Mouse (Mus musculus): Measurements from ENCODE around the gene Wnk2.
"Not testable (repeated sequence)": the region's sequence is repeated elsewhere in the genome, so short reads cannot be mapped to it uniquely, and the experiment has no call there.

Gene Wnk2

GRCm38 (mm10) chr13:49090176-49090575 is 57.6 kb downstream of the Wnk2 start:
- DNase-seq (ENCODE audit: low spot score) = no peak

- DNase-seq (ENCODE audit: low spot score) = no peak
Observed at GRCm38 (mm10) chr13:49088874-49089273, 58.9 kb downstream of the Wnk2 start.

- DNase-seq (ENCODE audit: low spot score) = no peak
Observed at GRCm38 (mm10) chr13:49087420-49087819, 60.4 kb downstream of the Wnk2 start.

- no peak for DNase-seq (ENCODE audit: low spot score)
Observed at GRCm38 (mm10) chr13:49086431-49086830, 61.4 kb downstream of the Wnk2 start.

- DNase-seq (ENCODE audit: low spot score) = no peak
Observed at GRCm38 (mm10) chr13:49085211-49085610, 62.6 kb downstream of the Wnk2 start.

- DNase-seq (ENCODE audit: low spot score) = no peak
Observed at GRCm38 (mm10) chr13:49084781-49085180, 63.0 kb downstream of the Wnk2 start.

GRCm38 (mm10) chr13:49083941-49084340 is 63.9 kb downstream of the Wnk2 start:
- peak; percentile 37 for DNase-seq (ENCODE audit: low spot score)

GRCm38 (mm10) chr13:49082151-49082879 is 65.5 kb downstream of the Wnk2 start:
- DNase-seq (ENCODE audit: low spot score) = peak; percentile 86

GRCm38 (mm10) chr13:49076196-49076595 is 71.6 kb downstream of the Wnk2 start:
- DNase-seq (ENCODE audit: low spot score) = no peak

- no peak for DNase-seq (ENCODE audit: low spot score)
Observed at GRCm38 (mm10) chr13:49075377-49075776, 72.4 kb downstream of the Wnk2 start.

GRCm38 (mm10) chr13:49073295-49073694 is 74.5 kb downstream of the Wnk2 start:
- no peak for DNase-seq (ENCODE audit: low spot score)

- DNase-seq (ENCODE audit: low spot score) = no peak
Observed at GRCm38 (mm10) chr13:49071861-49072260, 76.0 kb downstream of the Wnk2 start.

- no peak for DNase-seq (ENCODE audit: low spot score)
Observed at GRCm38 (mm10) chr13:49069979-49070378, 77.8 kb downstream of the Wnk2 start.

GRCm38 (mm10) chr13:49069393-49069792 is 78.4 kb downstream of the Wnk2 start:
- DNase-seq (ENCODE audit: low spot score) = no peak

- DNase-seq (ENCODE audit: low spot score) = no peak
Observed at GRCm38 (mm10) chr13:49064257-49064656, 83.6 kb downstream of the Wnk2 start.

- no peak for DNase-seq (ENCODE audit: low spot score)
Observed at GRCm38 (mm10) chr13:49060456-49060855, 87.4 kb downstream of the Wnk2 start.

- peak; percentile 64 for DNase-seq (ENCODE audit: low spot score)
Observed at GRCm38 (mm10) chr13:49058528-49058927, 89.3 kb downstream of the Wnk2 start.

- DNase-seq (ENCODE audit: low spot score) = no peak
Observed at GRCm38 (mm10) chr13:49056304-49056703, 91.5 kb downstream of the Wnk2 start.

- not testable (repeated sequence) for DNase-seq (ENCODE audit: low spot score)
Observed at GRCm38 (mm10) chr13:49054753-49055152, 93.1 kb downstream of the Wnk2 start.

GRCm38 (mm10) chr13:49053333-49053732 is 94.5 kb downstream of the Wnk2 start:
- peak; percentile 11 for DNase-seq (ENCODE audit: low spot score)

- DNase-seq (ENCODE audit: low spot score) = peak; percentile 49
Observed at GRCm38 (mm10) chr13:49052512-49052911, 95.3 kb downstream of the Wnk2 start.

- DNase-seq (ENCODE audit: low spot score) = no peak
Observed at GRCm38 (mm10) chr13:49047393-49047792, 100.4 kb downstream of the Wnk2 start.

- DNase-seq (ENCODE audit: low spot score) = peak; percentile 87
Observed at GRCm38 (mm10) chr13:49044145-49044561, 103.7 kb downstream of the Wnk2 start.

GRCm38 (mm10) chr13:49042371-49042770 is 105.4 kb downstream of the Wnk2 start:
- DNase-seq (ENCODE audit: low spot score) = no peak

All from retina, embryonic 14.5 days (tissue).